Mouse (Mus musculus) myocyte (in vitro differentiated cells): ENCODE measurements at regions not wholly inside any gene's neighbourhood (a gene's known extent, or its start where the extent isn't known, plus 50 kb on each side); places are given as distances from the start of the nearest gene placed in this dataset.
"Not testable (repeated sequence)": the region's sequence is repeated elsewhere in the genome, so short reads cannot be mapped to it uniquely, and the experiment has no call there.

Source experiments
- H3K27me3 ChIP-seq: one replicate; pipeline ENCODE4 v1.6.1; 2011; ENCODE audit not compliant: control insufficient read depth, insufficient read depth, insufficient read length
- H3K36me3 ChIP-seq: one replicate; pipeline ENCODE4 v1.6.1; 2011; ENCODE audit not compliant: control insufficient read depth, insufficient read depth
- H3K4me2 ChIP-seq: one replicate; pipeline ENCODE4 v1.6.1; 2011; ENCODE audit warnings: low read depth, control low read depth
- H3K4me3 ChIP-seq: one replicate; pipeline ENCODE4 v1.5.1; 2011; ENCODE audit warnings: mild to moderate bottlenecking, control low read depth, moderate library complexity
- H3K79me2 ChIP-seq: one replicate; pipeline ENCODE4 v1.6.1; 2011; ENCODE audit not compliant: control insufficient read depth, insufficient read depth
- H3ac ChIP-seq: one replicate; pipeline ENCODE4 v1.6.1; 2011; ENCODE audit not compliant: control insufficient read depth, insufficient read length
- CEBPB ChIP-seq: IDR thresholded peaks from 2 replicates; pipeline ENCODE4 v1.6.1; 2011; ENCODE audit warnings: mild to moderate bottlenecking, moderate library complexity; ENCODE audit not compliant: poor library complexity, insufficient read depth, severe bottlenecking
- E2F4 ChIP-seq: IDR thresholded peaks from one replicate; pipeline ENCODE4 v1.6.1; 2011; ENCODE audit warnings: mild to moderate bottlenecking, control low read depth, moderate library complexity; ENCODE audit not compliant: insufficient read depth
- MAX ChIP-seq: IDR thresholded peaks from one replicate; pipeline ENCODE4 v1.6.1; 2011; ENCODE audit warnings: low read depth, mild to moderate bottlenecking, control low read depth
- MYOD1 ChIP-seq, 3 experiments: IDR thresholded peaks; one replicate each; pipeline ENCODE4 v1.6.1; 2011; ENCODE audit warnings: control low read depth in 2 of 3, low read depth in 2 of 3, mild to moderate bottlenecking in 2 of 3, moderate library complexity in 1 of 3; ENCODE audit not compliant: insufficient read length in 2 of 3, control insufficient read depth in 1 of 3
- MYOG ChIP-seq, 3 experiments: IDR thresholded peaks; one replicate each; pipeline ENCODE4 v1.6.1; 2011; ENCODE audit warnings: control low read depth in 2 of 3, low read depth in 2 of 3, mild to moderate bottlenecking in 2 of 3; ENCODE audit not compliant: insufficient read length in 2 of 3, control insufficient read depth in 1 of 3, insufficient read depth in 1 of 3
- POLR2A ChIP-seq: IDR thresholded peaks from one replicate; pipeline ENCODE4 v1.6.1; 2011; ENCODE audit warnings: low read depth, mild to moderate bottlenecking, control low read depth, moderate library complexity; ENCODE audit not compliant: insufficient read length
- POLR2AphosphoS2 ChIP-seq: IDR thresholded peaks from one replicate; pipeline ENCODE4 v1.6.1; 2011; ENCODE audit warnings: low read depth, control low read depth; ENCODE audit not compliant: insufficient read length
- REST ChIP-seq: IDR thresholded peaks from one replicate; pipeline ENCODE4 v1.6.1; 2011; ENCODE audit warnings: mild to moderate bottlenecking, control low read depth, moderate library complexity; ENCODE audit not compliant: insufficient read depth, insufficient read length
- SRF ChIP-seq: IDR thresholded peaks from one replicate; pipeline ENCODE4 v1.6.1; 2011; ENCODE audit warnings: low read depth; ENCODE audit not compliant: control insufficient read depth, insufficient read length
- TCF12 ChIP-seq: IDR thresholded peaks from one replicate; pipeline ENCODE4 v1.6.1; 2011; ENCODE audit warnings: mild to moderate bottlenecking, control low read depth; ENCODE audit not compliant: poor library complexity, insufficient read depth, severe bottlenecking
- TCF3 ChIP-seq: IDR thresholded peaks from one replicate; pipeline ENCODE4 v1.6.1; 2011; ENCODE audit warnings: low read depth, control low read depth; ENCODE audit not compliant: insufficient read length
- USF1 ChIP-seq: IDR thresholded peaks from one replicate; pipeline ENCODE4 v1.6.1; 2011; ENCODE audit warnings: low read depth, mild to moderate bottlenecking, control low read depth, moderate library complexity

- no peaks in the 10 kb centered on the region for H3K36me3 ChIP-seq
- no peak overlapping the region for H3K4me3 ChIP-seq
- TF ChIP-seq E2F4 (no peak), USF1 (no peak), REST (no peak), MYOG (IDR thresholded peaks at IDR 0.05; ENCODE audit: control insufficient read depth in 1 of 3, insufficient read depth in 1 of 3, insufficient read length in 2 of 3, low read depth in 2 of 3) (no peak), POLR2AphosphoS2 (no peak), MAX (no peak), TCF12 (no peak), SRF (no peak), TCF3 (no peak), POLR2A (no peak)
- H3K27me3 ChIP-seq = no peaks in the 10 kb centered on the region
- H3K79me2 ChIP-seq = no peaks in the 10 kb centered on the region
- H3ac ChIP-seq = no peak overlapping the region
- no peak overlapping the region for H3K4me2 ChIP-seq
These were observed 99.5 kb upstream of the Rad23b start for GRCm38 (mm10) chr4:55250334-55250733.

GRCm38 (mm10) chr4:55251546-55251945 is 98.3 kb upstream of the Rad23b start:
- H3K36me3 ChIP-seq = no peaks in the 10 kb centered on the region
- no peaks in the 10 kb centered on the region for H3K79me2 ChIP-seq
- peak overlapping the region; percentile 32 for H3K4me2 ChIP-seq
- H3ac ChIP-seq = no peak overlapping the region
- H3K27me3 ChIP-seq = no peaks in the 10 kb centered on the region
- TF ChIP-seq SRF = peak; percentile 89
- no peak for TF ChIP-seq E2F4
- H3K4me3 ChIP-seq = no peak overlapping the region

- peak overlapping the region; percentile 78 for H3K4me2 ChIP-seq
- no peaks in the 10 kb centered on the region for H3K79me2 ChIP-seq
- H3K4me3 ChIP-seq = no peak overlapping the region
- H3K36me3 ChIP-seq = no peaks in the 10 kb centered on the region
- H3K27me3 ChIP-seq = no peaks in the 10 kb centered on the region
- TF ChIP-seq MAX (no peak), MYOD1 (IDR thresholded peaks at IDR 0.05; ENCODE audit: control insufficient read depth in 1 of 3, insufficient read length in 2 of 3, low read depth in 2 of 3) (no peak), USF1 (no peak), SRF (no peak), E2F4 (no peak), MYOG (IDR thresholded peaks at IDR 0.05; ENCODE audit: control insufficient read depth in 1 of 3, insufficient read depth in 1 of 3, insufficient read length in 2 of 3, low read depth in 2 of 3) (no peak), TCF12 (no peak), POLR2AphosphoS2 (no peak), CEBPB (no peak), REST (no peak), TCF3 (no peak), POLR2A (no peak)
- H3ac ChIP-seq = no peak overlapping the region
These were observed 96.1 kb upstream of the Rad23b start for GRCm38 (mm10) chr4:55253769-55254168.

- TF ChIP-seq MYOG (IDR thresholded peaks at IDR 0.05; ENCODE audit: control insufficient read depth in 1 of 3, insufficient read depth in 1 of 3, insufficient read length in 2 of 3, low read depth in 2 of 3) (no peak), SRF (no peak), POLR2A (no peak)
- H3K79me2 ChIP-seq = no peaks in the 10 kb centered on the region
- H3K4me2 ChIP-seq = no peak overlapping the region
- H3ac ChIP-seq = no peak overlapping the region
- H3K36me3 ChIP-seq = no peaks in the 10 kb centered on the region
- H3K27me3 ChIP-seq = no peaks in the 10 kb centered on the region
- H3K4me3 ChIP-seq = no peak overlapping the region
These were observed 77.7 kb upstream of the Rad23b start for GRCm38 (mm10) chr4:55271965-55272630.

GRCm38 (mm10) chr4:55276300-55276952 is 73.4 kb upstream of the Rad23b start:
- no peak for TF ChIP-seq E2F4
- no peak for TF ChIP-seq USF1
- no peak for TF ChIP-seq CEBPB
- no peak for TF ChIP-seq REST
- no peak for TF ChIP-seq POLR2A
- no peak for TF ChIP-seq MYOG (IDR thresholded peaks at IDR 0.05; ENCODE audit: control insufficient read depth in 1 of 3, insufficient read depth in 1 of 3, insufficient read length in 2 of 3, low read depth in 2 of 3)
- TF ChIP-seq MAX = no peak
- TF ChIP-seq SRF = no peak
- TF ChIP-seq TCF12 = no peak
- TF ChIP-seq POLR2AphosphoS2 = no peak
- no peak for TF ChIP-seq MYOD1 (IDR thresholded peaks at IDR 0.05; ENCODE audit: control insufficient read depth in 1 of 3, insufficient read length in 2 of 3, low read depth in 2 of 3)
- no peak for TF ChIP-seq TCF3
- no peaks in the 10 kb centered on the region for H3K27me3 ChIP-seq
- no peaks in the 10 kb centered on the region for H3K79me2 ChIP-seq
- no peak overlapping the region for H3ac ChIP-seq
- no peak overlapping the region for H3K4me2 ChIP-seq
- H3K36me3 ChIP-seq = no peaks in the 10 kb centered on the region
- H3K4me3 ChIP-seq = no peak overlapping the region

GRCm38 (mm10) chr4:55279351-55279750 is 70.5 kb upstream of the Rad23b start:
- not testable (repeated sequence) for H3K27me3 ChIP-seq, H3K4me3 ChIP-seq, H3K4me2 ChIP-seq, H3K79me2 ChIP-seq, H3ac ChIP-seq, H3K36me3 ChIP-seq
